Mouse (Mus musculus) liver, embryonic 16.5 days (tissue): ENCODE measurements at regions not wholly inside any gene's neighbourhood (a gene's known extent, or its start where the extent isn't known, plus 50 kb on each side); places are given as distances from the start of the nearest gene placed in this dataset.

Experiments used
- ATAC-seq: fragments of 200-750 bp; cut with Nextera tagmentation; 2 replicates; pipeline ENCODE4 v1.8.0; 2017; ENCODE audit warnings: low read depth, mild to moderate bottlenecking, moderate number of reproducible peaks, moderate library complexity
- H3K27ac ChIP-seq: fragments of 300-500 bp; sonication (generic); 2 replicates; pipeline ENCODE4 v1.5.1; 2014; ENCODE audit warnings: mild to moderate bottlenecking, low read length
- H3K27me3 ChIP-seq: fragments of 300-500 bp; sonication (generic); 2 replicates; pipeline ENCODE4 v1.6.1; 2014; ENCODE audit warnings: low read depth, low read length, mixed read lengths; ENCODE audit not compliant: control insufficient read depth, insufficient read depth
- H3K36me3 ChIP-seq: fragments of 300-500 bp; sonication (generic); 2 replicates; pipeline ENCODE4 v1.6.1; 2014; ENCODE audit warnings: mild to moderate bottlenecking; ENCODE audit not compliant: control insufficient read depth, insufficient read depth
- H3K4me1 ChIP-seq: fragments of 300-500 bp; sonication (generic); 2 replicates; pipeline ENCODE4 v1.6.1; 2014; ENCODE audit warnings: low read depth, low read length, mixed read lengths; ENCODE audit not compliant: control insufficient read depth
- H3K4me2 ChIP-seq: fragments of 300-500 bp; sonication (generic); 2 replicates; pipeline ENCODE4 v1.6.1; 2014; ENCODE audit warnings: low read depth, low read length, mixed read lengths
- H3K4me3 ChIP-seq: fragments of 300-500 bp; sonication (generic); 2 replicates; pipeline ENCODE4 v1.5.1; 2014; ENCODE audit warnings: low read depth, mild to moderate bottlenecking, low read length
- H3K9ac ChIP-seq: fragments of 300-500 bp; sonication (generic); 2 replicates; pipeline ENCODE4 v1.6.1; 2014; ENCODE audit warnings: low read depth, low read length
- H3K9me3 ChIP-seq: fragments of 300-500 bp; sonication (generic); replicated peaks from 2 replicates; pipeline ENCODE4 v1.6.1; 2016; ENCODE audit warnings: low read length; ENCODE audit not compliant: control insufficient read depth
- WGBS: fragments of 180-500 bp; shearing (Covaris S2); extraction: QIAGEN DNeasy Blood & Tissue Kit; methylation state at CpG from one replicate; pipeline ENCODE4 v1.1.7; 2014; ENCODE audit not compliant: insufficient replicate concordance; 5-methylcytosine and 5-hydroxymethylcytosine counted together

DNA sequence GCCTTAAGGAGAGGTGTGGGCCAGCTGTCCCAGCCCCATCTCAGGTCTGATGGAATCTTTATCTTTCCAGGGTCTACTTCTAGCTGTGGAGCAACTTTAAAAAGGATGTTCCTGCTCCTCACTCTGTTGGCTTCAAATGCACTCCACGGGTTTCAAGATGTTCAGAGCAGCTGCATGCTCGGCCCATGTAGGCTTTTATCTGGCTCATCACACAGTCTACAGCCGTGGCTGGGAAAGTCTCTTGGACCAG, 61.2 kb upstream of the Cpm start:
- 55% methylated on average over 3 of the region's 3 CpGs for WGBS
- Histone ChIP-seq H3K4me2 (no peak overlapping the region), H3K4me1 (no peaks in the 10 kb centered on the region), H3K27ac (no peak overlapping the region), H3K4me3 (no peak overlapping the region), H3K36me3 (no peaks in the 10 kb centered on the region), H3K9ac (no peak overlapping the region), H3K27me3 (peaks cover 4% of the 10 kb centered on the region), H3K9me3 (no peaks in the 10 kb centered on the region)
- no peak for ATAC-seq

DNA sequence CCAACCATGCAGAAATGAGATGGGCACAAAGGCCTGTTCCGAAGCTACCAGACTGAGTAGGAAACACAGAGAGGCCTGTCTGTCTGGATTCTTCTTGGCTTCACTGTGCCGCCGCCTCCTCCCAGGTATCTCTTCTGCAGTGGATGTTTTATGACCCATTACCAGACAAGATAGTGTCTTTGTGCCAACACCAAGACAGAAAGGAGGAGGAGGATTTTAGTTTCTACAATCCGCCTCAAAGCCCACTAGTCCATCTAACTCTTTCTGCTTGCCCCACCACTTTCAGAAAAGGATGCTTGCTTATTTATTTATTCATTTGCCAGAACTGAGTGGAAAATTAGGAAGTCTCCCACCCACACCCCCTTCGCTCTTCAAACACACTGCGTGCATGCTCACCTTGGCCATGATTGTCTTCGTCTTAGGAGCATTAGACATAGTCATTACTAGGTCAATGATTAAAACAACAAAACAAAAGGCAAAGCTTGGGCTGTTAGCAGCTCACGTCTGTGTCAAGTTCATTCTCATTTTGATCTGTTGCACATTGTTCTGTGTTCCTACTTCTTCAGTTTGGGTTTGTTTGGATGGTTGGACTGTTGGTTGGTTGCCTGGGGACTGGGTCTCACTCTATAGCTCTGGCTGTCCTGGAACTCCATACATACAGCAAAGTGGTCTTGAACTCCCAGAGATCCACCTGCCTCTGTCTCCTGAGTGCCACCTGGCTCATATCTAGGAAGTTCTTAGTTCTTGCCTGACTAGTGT, 61.7 kb upstream of the Cpm start:
- no peak overlapping the region for H3K4me2 ChIP-seq
- H3K9ac ChIP-seq: no peak overlapping the region
- no peaks in the 10 kb centered on the region for H3K9me3 ChIP-seq
- H3K36me3 ChIP-seq: no peaks in the 10 kb centered on the region
- no peak for ATAC-seq
- no peaks in the 10 kb centered on the region for H3K4me1 ChIP-seq
- H3K27me3 ChIP-seq: peaks cover 4% of the 10 kb centered on the region; the same call in 1 of the 2 replicates
- no peak overlapping the region for H3K27ac ChIP-seq
- H3K4me3 ChIP-seq: no peak overlapping the region
- 79% methylated on average over 8 of the region's 8 CpGs for WGBS

DNA sequence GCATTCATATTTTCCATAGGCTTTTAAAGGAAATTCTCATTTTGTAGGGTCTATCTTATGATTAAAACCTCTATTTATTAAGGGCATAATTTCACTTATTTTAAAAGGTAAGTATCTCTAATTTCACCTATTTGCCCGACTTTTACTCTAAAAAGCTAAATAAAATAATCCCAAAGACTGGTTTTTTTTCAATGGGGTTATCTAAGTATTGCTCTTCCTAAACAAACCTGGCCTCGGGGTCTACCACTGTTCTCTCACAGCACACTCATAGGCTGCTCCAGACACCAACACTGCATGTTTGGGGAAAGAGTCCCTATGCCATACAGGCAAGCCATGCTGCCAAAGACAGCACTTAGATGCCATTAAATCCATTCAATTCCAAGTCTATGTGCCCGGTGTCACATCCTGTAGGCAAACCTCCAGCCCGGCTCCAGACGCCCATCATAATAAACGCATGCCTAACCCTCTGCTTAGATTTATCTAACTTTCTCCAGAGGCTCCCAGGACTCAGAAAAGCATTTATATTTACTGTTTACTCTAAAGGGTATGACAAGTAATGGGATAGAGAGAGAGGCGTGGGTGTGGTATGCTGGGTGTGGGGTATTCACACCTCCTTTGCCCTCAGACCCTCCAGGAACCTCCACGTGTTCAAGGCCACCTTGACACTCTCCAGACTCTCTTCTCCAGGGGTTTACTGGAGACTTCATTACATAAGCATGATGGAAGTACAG, 62.5 kb upstream of the Cpm start:
- Histone ChIP-seq H3K4me2 (no peak overlapping the region), H3K4me3 (no peak overlapping the region), H3K4me1 (no peaks in the 10 kb centered on the region), H3K36me3 (no peaks in the 10 kb centered on the region), H3K9ac (no peak overlapping the region), H3K27me3 (no peaks in the 10 kb centered on the region; the same call in 1 of the 2 replicates), H3K27ac (no peak overlapping the region), H3K9me3 (no peaks in the 10 kb centered on the region)
- no peak for ATAC-seq
- 70% methylated on average over 8 of the region's 8 CpGs for WGBS

DNA sequence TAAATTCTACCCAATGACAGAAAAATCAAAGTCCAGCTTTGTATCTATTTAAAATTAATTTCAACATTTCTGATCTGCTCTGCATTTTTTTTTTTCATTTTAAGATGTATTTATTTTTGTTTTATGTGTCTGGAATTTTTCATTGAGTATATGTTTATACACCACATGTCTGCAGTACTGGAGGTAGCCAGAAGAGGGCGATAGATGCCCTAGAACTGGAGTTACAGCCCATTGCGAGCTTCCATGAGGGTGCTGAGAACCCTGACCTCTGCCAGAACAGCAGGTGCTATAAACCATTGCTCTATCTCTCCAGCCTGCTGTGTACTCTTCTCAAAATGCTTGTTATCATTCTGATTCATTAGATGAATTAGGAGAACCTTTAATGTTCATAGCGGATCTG, 63.1 kb upstream of the Cpm start:
- H3K9ac ChIP-seq: no peak overlapping the region
- no peak overlapping the region for H3K27ac ChIP-seq
- H3K36me3 ChIP-seq: no peaks in the 10 kb centered on the region
- H3K4me3 ChIP-seq: no peak overlapping the region
- H3K4me2 ChIP-seq: no peak overlapping the region
- ATAC-seq: no peak
- H3K27me3 ChIP-seq: no peaks in the 10 kb centered on the region; the same call in 1 of the 2 replicates
- no peaks in the 10 kb centered on the region for H3K9me3 ChIP-seq
- WGBS: 67% methylated on average over 3 of the region's 3 CpGs
- H3K4me1 ChIP-seq: no peaks in the 10 kb centered on the region

DNA sequence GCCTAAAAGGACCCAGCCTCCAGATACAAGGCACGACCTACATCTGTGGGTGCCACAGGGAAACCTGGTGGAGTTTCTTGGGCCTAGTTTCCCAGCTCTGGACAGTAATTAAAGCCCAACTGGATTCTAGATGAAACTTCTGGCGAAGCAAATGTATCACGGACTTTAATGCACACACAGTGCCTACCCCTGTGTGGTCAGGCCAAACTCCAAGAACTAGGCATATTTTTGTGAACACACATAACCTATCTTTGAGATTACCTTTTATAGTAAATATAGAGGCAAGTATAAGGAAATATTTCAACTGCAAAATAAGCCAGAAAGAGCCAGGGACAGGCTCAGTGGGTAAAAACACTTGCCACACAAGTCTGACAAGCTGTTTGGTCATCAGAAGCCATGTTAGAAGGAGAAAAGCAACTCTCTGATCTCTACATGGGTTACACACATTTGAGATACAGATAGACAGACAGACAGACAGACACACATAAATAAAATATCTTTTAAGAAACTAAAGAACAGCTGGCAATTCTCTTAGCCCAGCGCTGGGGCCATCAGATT, 63.7 kb upstream of the Cpm start:
- 71% methylated on average over 4 of the region's 4 CpGs for WGBS
- H3K9ac ChIP-seq: no peak overlapping the region

DNA sequence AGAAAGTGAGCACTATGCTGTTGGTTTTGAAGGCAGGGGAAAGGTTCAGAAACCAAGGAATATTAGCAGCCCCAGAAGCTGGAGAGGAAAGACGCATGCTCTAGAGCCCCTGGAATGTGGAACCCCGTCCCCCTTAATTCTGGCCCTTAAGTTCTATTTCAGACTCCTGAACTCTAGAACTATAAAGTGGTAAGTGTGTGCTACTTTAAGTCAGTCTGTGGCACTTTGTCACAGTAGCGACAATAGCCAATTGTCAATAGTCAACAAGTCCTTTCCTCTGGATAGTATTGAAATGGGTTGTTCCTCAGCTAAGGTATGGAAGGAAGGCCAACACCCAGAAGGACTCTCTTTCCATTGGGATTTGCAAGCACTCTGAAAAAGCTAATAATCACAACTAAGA, 64.2 kb upstream of the Cpm start:
- no peaks in the 10 kb centered on the region for H3K9me3 ChIP-seq
- no peaks in the 10 kb centered on the region for H3K36me3 ChIP-seq
- no peak overlapping the region for H3K9ac ChIP-seq
- H3K27me3 ChIP-seq: no peaks in the 10 kb centered on the region; the same call in 1 of the 2 replicates
- H3K4me2 ChIP-seq: no peak overlapping the region
- no peak for ATAC-seq
- 77% methylated on average over 3 of the region's 3 CpGs for WGBS
- H3K4me3 ChIP-seq: no peak overlapping the region
- no peak overlapping the region for H3K27ac ChIP-seq
- no peaks in the 10 kb centered on the region for H3K4me1 ChIP-seq

More for the DNA sequence above, 63.7 kb upstream of the Cpm start:
- Histone ChIP-seq H3K27me3 (no peaks in the 10 kb centered on the region; the same call in 1 of the 2 replicates), H3K36me3 (no peaks in the 10 kb centered on the region), H3K4me1 (no peaks in the 10 kb centered on the region), H3K9me3 (no peaks in the 10 kb centered on the region), H3K4me2 (no peak overlapping the region), H3K4me3 (no peak overlapping the region), H3K27ac (no peak overlapping the region)
- ATAC-seq: no peak

DNA sequence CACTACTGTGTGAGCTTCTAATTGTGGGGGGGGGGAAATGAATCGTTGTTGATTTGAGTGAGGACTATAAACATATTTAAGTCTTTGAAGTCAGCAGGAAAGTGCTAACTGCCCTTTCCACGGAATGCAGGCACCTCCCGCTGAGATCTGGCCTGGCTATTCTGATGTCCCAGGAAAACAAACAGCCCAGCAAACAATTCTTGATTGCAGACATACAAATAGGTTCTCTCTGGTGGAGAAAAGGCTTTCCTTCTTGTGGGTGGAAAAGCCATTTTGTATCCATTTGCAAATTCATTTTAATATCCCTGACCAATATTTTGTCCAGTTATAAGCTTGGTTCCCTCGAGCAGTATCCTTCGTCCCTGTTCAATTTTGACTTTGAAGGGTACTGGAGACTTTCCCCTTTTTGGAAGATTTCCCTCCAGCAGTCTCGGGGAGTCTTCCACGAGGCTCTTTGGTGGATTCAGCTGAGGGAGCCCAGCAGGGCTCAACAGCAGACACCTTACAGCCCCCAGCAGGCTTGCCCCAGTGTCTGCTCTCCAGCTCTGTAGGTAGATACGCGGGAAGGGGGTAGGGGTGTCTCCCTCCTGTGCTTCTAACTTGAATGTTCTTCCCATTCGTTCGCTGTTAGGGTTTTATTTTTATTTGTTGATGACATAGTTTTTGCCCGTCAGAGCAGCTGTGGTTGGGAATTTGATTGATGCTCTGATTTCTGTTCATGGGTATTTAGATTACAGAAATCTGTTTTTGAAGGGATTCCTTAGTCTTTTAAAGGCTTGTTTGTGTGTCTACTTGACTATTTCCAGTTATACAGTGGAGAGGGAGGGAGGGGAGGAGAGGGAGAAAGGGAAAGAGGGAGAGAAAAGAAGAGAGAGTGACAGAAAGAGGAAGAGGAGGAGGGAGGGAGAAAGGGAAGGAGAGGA, 64.9 kb upstream of the Cpm start:
- Histone ChIP-seq H3K27me3 (no peaks in the 10 kb centered on the region), H3K4me1 (no peaks in the 10 kb centered on the region), H3K4me2 (no peak overlapping the region), H3K9me3 (no peaks in the 10 kb centered on the region), H3K9ac (no peak overlapping the region), H3K4me3 (no peak overlapping the region), H3K36me3 (no peaks in the 10 kb centered on the region), H3K27ac (no peak overlapping the region)
- no peak for ATAC-seq
- 36% methylated on average over 12 of the region's 12 CpGs for WGBS

DNA sequence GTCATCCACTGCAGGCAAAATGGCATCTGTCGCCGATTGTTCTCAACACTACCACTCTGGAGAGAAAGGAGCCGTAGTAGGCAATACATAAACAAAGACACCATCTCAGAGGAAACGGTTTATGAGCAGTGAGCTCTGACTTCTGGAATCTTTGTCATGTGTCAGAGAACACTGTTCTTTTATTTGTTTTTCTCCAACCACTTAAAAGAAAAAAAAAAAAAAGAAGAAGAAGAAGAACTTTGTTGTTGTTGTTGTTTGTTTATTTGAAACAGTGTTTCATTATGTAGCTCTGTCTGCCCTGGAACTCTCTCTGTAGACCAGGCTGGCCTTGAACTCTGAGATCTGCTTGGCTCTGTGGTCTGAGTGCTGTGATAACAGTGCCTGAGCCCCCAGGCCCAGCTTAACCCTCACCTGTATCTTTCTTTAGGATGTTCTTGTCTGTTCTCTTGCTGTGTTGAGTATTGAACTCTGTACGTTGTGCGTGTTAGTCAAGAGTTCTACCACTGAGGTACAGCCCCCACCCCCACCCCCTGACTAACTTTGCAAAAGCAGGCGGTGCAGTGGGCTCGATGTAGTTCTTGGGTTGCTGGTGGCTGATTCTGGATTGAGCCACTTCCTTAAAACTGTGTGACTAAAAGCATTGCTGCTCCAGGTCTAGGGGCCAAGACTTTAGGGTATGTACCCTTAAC, 65.7 kb upstream of the Cpm start:
- H3K27ac ChIP-seq: no peak overlapping the region
- H3K27me3 ChIP-seq: no peaks in the 10 kb centered on the region
- ATAC-seq: no peak
- 48% methylated on average over 8 of the region's 8 CpGs for WGBS
- no peak overlapping the region for H3K9ac ChIP-seq
- H3K36me3 ChIP-seq: no peaks in the 10 kb centered on the region
- H3K4me2 ChIP-seq: no peak overlapping the region
- H3K4me1 ChIP-seq: no peaks in the 10 kb centered on the region
- H3K9me3 ChIP-seq: no peaks in the 10 kb centered on the region
- H3K4me3 ChIP-seq: no peak overlapping the region
